Mouse (Mus musculus) hindbrain, postnatal 0 days (tissue): ENCODE data around the gene Cstf2. TPM values are rescaled to one million over a fixed set of nuclear protein-coding genes. Genes with fewer than 3 reads are reported as not detected.

Experiments used
- ATAC-seq: fragments of 200-750 bp; cut with Nextera tagmentation; 2 replicates; pipeline ENCODE4 v1.8.0; 2017; ENCODE audit warnings: mild to moderate bottlenecking, moderate TSS enrichment, moderate library complexity
- DNase-seq: peaks from one replicate; pipeline ENCODE4 v3.0.0-alpha.2; 2015; ENCODE audit warnings: low spot score
- H3K27ac ChIP-seq: fragments of 300-500 bp; sonication (generic); 2 replicates; pipeline ENCODE4 v1.5.1; 2014; ENCODE audit warnings: mild to moderate bottlenecking
- H3K27me3 ChIP-seq: fragments of 300-500 bp; sonication (generic); 2 replicates; pipeline ENCODE4 v1.6.1; 2014; ENCODE audit warnings: low read length, mixed read lengths; ENCODE audit not compliant: insufficient read depth
- H3K36me3 ChIP-seq: fragments of 300-500 bp; sonication (generic); 2 replicates; pipeline ENCODE4 v1.6.1; 2014; ENCODE audit warnings: low read length, mixed read lengths; ENCODE audit not compliant: insufficient read depth
- H3K4me1 ChIP-seq: fragments of 300-500 bp; sonication (generic); 2 replicates; pipeline ENCODE4 v1.6.1; 2014; ENCODE audit warnings: antibody characterized with exemption, low read length, mixed read lengths; ENCODE audit not compliant: insufficient read depth
- H3K4me2 ChIP-seq: fragments of 300-500 bp; sonication (generic); 2 replicates; pipeline ENCODE4 v1.6.1; 2014; ENCODE audit warnings: low read depth, mild to moderate bottlenecking, low read length, moderate library complexity, mixed read lengths
- H3K4me3 ChIP-seq: fragments of 300-500 bp; sonication (generic); 2 replicates; pipeline ENCODE4 v1.5.1; 2014; ENCODE audit warnings: low read length
- H3K9ac ChIP-seq: fragments of 300-500 bp; sonication (generic); replicated peaks from 2 replicates; pipeline ENCODE4 v1.6.1; 2014; ENCODE audit warnings: mild to moderate bottlenecking, low read length, moderate library complexity, mixed read lengths
- H3K9me3 ChIP-seq: fragments of 300-500 bp; sonication (generic); 2 replicates; pipeline ENCODE4 v1.6.1; 2016; ENCODE audit warnings: low read length, mixed read lengths
- CTCF ChIP-seq: IDR thresholded peaks from 2 replicates; pipeline ENCODE4 v1.5.1; 2016; ENCODE audit warnings: antibody characterized with exemption, control low read depth, low read depth
- WGBS: fragments of 180-500 bp; shearing (Covaris S2); extraction: QIAGEN DNeasy Blood & Tissue Kit; methylation state at CpG from one replicate; pipeline ENCODE4 v1.1.7; 2014; 5-methylcytosine and 5-hydroxymethylcytosine counted together
- microRNA-seq, 2 experiments: library from miRNA; unstranded; fragments of <30 nt; microRNA quantifications; one replicate each; pipeline ENCODE4; 2016
- polyA plus RNA-seq: library from polyadenylated mRNA; unstranded; fragments of >200 nt; fragmentation: Nextera tagmentation; extraction: Ambion mirVana; gene quantifications from 2 replicates; pipeline ENCODE4 v1.2.1, GENCODE M21; 2015
- total RNA-seq: library from RNA; depleted of rRNA; stranded (reverse); fragments of >200 nt; gene quantifications from 2 replicates; pipeline ENCODE4 v1.2.3, GENCODE M21; 2014; rRNA removed

Cstf2 gene
- total and polyA plus RNA-seq, 2 experiments from 2014 or later: 49.6 to 99.2 TPM

GRCm38 (mm10) chrX:134133821-134134220 lies 74.8 kb downstream of the Cstf2 start:
- no peak overlapping the region for H3K4me2 ChIP-seq
- no peak overlapping the region for H3K9ac ChIP-seq
- DNase-seq (no peak), ATAC-seq (no peak)
- no peaks in the 10 kb centered on the region for H3K9me3 ChIP-seq
- no peaks in the 10 kb centered on the region for H3K4me1 ChIP-seq
- H3K27me3 ChIP-seq: no peaks in the 10 kb centered on the region
- no peaks in the 10 kb centered on the region for H3K36me3 ChIP-seq
- no peak overlapping the region for H3K27ac ChIP-seq
- H3K4me3 ChIP-seq: no peak overlapping the region
- TF ChIP-seq CTCF: no peak
- 54% methylated on average over 3 of the region's 3 CpGs for WGBS

Small RNA genes lying within 50 kb of the gene (microRNA-seq; reads per million reads assigned to microRNA genes)
- 0.36 to 0.71 reads per million in 2 experiments for gene Mir3112

Other genes starting within 250 kb of the Cstf2 start
- gene Tnmd, start 208.2 kb upstream of the Cstf2 start, total RNA-seq: not detected in 2 replicates
- gene Tnmd, start 208.2 kb upstream of the Cstf2 start, polyA plus RNA-seq: 1.1 and 1.2 TPM in 2 replicates
- 149 and 156 TPM in 2 replicates for gene Tspan6, start 160.8 kb upstream of the Cstf2 start, total RNA-seq
- 262 and 267 TPM in 2 replicates for gene Tspan6, start 160.8 kb upstream of the Cstf2 start, polyA plus RNA-seq
- gene Srpx2, start 150.8 kb upstream of the Cstf2 start, total RNA-seq: 1.7 and 2.3 TPM in 2 replicates
- 1.1 and 1.6 TPM in 2 replicates for gene Srpx2, start 150.8 kb upstream of the Cstf2 start, polyA plus RNA-seq
- gene Sytl4, start 77.4 kb upstream of the Cstf2 start, total RNA-seq: 0.89 and 1.9 TPM in 2 replicates
- 0.46 and 0.91 TPM in 2 replicates for gene Sytl4, start 77.4 kb upstream of the Cstf2 start, polyA plus RNA-seq
- gene Xkrx, start 102.9 kb downstream of the Cstf2 start, total RNA-seq: 0.31 and 0.36 TPM in 2 replicates
- gene Xkrx, start 102.9 kb downstream of the Cstf2 start, polyA plus RNA-seq: 0.86 and 0.90 TPM in 2 replicates
- not detected in 2 replicates for gene Arl13a, start 128.3 kb downstream of the Cstf2 start, total RNA-seq
- not detected in 2 replicates for gene Arl13a, start 128.3 kb downstream of the Cstf2 start, polyA plus RNA-seq
- not detected in 2 replicates for gene Nox1, start 162.8 kb downstream of the Cstf2 start, total RNA-seq
- gene Nox1, start 162.8 kb downstream of the Cstf2 start, polyA plus RNA-seq: 0.09 and 0.37 TPM in 2 replicates
- 6.1 and 6.4 TPM in 2 replicates for gene Trmt2b, start 217.8 kb downstream of the Cstf2 start, total RNA-seq
- gene Trmt2b, start 217.8 kb downstream of the Cstf2 start, polyA plus RNA-seq: 6.3 TPM in 2 replicates
- 135 and 139 TPM in 2 replicates for gene Tmem35a, start 236.0 kb downstream of the Cstf2 start, total RNA-seq
- gene Tmem35a, start 236.0 kb downstream of the Cstf2 start, polyA plus RNA-seq: 92.4 and 93.4 TPM in 2 replicates
- gene Cenpi, start 248.9 kb downstream of the Cstf2 start, total RNA-seq: 4.7 and 7.4 TPM in 2 replicates
- 6.6 and 6.7 TPM in 2 replicates for gene Cenpi, start 248.9 kb downstream of the Cstf2 start, polyA plus RNA-seq